Mouse (Mus musculus) spleen, adult 18-20 months (tissue): ENCODE data around the gene Mxd4.
A peak's percentile ranks its signal among the peaks of the same experiment; 100 is the strongest.

Experiments
- DNase-seq, 2 experiments: peaks; one replicate each; pipeline ENCODE4 v3.0.0; 2022; ENCODE audit warnings: mixed read lengths in 2 of 2

Gene Mxd4

DNA sequence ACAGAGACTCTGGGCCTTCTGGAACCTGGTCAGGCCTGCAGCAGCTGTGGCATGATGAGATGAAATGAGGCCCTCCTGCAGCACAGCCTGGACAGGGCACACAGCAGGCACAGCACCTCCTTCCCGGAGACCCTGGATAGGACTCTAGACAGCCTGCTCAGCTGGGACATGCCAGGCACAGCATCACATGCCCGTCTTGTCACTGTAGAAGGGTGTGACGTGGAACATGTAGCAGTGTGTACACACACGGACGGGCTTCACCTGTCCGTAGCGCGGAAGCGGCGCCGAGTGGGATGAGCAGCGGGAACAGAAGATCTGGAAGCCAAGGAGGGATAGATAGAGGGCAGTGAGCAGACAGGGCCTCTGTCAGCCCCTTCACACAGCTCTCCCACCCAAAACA lies 8.3 kb upstream of the Mxd4 start:
- no peak for DNase-seq

DNA sequence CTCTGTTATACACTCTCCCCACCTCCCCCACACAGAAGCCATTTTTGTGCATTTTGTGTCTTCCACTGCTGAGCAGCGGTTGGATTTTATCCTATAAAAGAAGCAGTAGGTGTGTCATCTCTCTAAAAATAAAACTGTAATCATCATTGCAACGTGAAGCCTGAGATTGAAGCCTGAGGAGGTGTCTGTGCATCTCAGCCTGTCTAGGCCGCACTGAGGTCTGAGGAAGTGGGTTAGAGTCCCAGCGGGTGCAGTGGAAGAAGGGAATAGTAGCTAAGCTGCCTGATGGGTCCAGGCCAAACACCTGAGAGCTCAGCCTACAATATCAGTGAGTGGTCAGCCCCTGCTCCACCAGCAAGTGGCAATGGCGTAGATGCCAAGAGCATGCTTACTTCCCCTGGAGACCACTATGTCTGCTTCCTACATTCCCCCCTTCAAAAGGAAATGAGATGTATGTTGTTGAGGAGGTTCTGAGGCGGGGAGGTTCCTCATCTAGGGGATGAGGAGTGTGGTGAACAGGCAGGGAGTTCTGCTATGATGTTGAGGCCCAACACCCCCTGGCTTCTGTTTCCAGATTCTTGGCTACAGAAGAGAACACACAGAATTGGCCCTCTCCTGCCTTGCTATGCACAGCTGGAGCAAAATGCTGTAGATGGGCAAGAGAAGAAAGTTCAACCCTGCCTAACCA lies 7.6 kb upstream of the Mxd4 start:
- DNase-seq = no peak

- no peak for DNase-seq
Measured at GRCm38 (mm10) chr5:34194426-34194825, 6.9 kb upstream of the Mxd4 start.

DNA sequence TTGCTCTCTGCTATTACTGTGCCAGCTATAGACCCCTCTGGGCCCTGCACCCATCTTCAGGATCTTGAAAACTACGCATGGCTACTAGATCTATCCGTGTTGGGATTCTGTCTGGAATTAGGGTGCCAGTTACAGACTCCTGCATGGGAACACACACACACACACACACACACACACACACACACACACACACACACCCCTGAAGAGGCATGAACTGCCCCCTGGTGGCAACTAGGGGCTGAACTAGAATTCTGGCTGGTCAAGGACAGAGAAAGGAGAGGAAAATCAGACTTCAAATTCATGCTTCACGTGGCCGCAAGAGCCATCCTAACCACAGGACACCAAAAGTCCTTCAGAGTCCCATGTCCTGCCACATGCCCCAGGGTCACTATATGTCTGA lies 4.3 kb upstream of the Mxd4 start:
- peak in 1 of 2 experiments; percentile 43 for DNase-seq

- no peak for DNase-seq
Measured at GRCm38 (mm10) chr5:34191021-34191420, 3.5 kb upstream of the Mxd4 start.

GRCm38 (mm10) chr5:34189521-34189920 lies 2.0 kb upstream of the Mxd4 start:
- no peak for DNase-seq

GRCm38 (mm10) chr5:34188856-34189255 lies 1.3 kb upstream of the Mxd4 start:
- peak in 1 of 2 experiments; percentile 39 for DNase-seq

DNA sequence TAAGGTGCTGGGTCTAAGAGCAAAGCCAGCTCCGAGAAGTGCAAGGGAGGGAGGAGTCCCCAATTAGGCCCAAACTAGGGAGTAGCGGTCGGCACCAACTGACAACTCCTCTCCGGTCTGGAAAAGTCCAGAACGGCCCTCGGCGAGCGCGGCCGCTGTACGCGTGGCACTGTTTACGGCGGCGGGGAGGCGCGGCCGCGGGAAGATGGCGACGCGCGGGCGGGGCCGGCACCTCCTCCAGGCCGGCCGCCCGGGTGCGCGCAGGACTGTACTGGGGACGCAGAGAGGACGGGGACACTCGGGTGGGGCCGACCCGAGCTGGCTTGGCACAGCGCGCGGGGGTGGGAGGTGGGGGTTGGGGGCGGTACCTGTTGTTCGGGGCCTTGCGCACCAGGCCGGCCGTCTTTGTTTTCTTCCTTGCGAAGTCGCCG lies 544 bp downstream of the Mxd4 start:
- DNase-seq = peak; percentile 39 to 57

- no peak for DNase-seq
Measured at GRCm38 (mm10) chr5:34186391-34186790, 1.1 kb downstream of the Mxd4 start.

DNA sequence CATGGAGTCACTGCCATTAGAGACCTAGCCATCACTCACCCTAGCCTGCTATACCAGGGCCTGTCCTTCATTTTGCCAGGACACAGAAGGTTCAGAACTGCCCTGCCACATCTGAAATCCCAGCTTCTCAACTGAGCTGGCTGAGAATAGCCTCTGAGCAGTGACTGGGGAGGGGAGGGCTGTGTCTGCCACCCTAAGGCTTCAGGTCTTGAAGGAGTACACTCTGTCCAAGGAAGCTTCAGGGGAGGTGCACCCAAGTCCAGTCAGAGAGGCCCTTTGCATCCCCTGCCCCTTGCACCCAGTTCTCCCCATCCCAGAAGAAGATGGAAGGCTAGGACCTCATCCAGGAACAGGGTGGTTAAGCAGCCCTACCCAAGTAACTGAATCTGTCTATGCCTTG lies 1.7 kb downstream of the Mxd4 start:
- no peak for DNase-seq

DNA sequence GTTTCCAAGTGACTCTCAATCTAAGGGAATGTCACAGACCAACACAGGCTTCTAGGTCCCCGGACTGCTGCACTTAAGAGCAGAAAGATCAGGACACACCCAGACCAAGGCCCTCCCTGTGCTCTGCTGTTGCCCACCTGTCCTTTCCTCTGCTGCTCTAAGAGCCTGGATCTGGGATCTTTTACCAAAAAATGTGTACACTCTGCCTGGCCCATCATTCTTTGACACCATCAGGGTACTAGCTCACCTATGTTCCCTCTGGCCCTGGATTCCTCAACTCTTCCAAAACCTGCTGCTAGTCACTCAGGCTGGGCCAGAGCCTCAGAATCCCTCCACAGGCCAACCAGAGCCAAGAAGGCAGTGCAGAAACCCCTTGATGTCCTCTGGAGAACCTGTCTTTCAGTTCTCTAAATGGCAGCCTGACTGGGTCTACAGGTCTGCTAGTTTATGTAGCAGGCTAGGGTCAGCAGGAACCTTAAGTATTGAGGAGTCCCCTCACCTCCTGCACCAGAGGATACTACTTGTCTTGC lies 2.4 kb downstream of the Mxd4 start:
- no peak for DNase-seq

DNA sequence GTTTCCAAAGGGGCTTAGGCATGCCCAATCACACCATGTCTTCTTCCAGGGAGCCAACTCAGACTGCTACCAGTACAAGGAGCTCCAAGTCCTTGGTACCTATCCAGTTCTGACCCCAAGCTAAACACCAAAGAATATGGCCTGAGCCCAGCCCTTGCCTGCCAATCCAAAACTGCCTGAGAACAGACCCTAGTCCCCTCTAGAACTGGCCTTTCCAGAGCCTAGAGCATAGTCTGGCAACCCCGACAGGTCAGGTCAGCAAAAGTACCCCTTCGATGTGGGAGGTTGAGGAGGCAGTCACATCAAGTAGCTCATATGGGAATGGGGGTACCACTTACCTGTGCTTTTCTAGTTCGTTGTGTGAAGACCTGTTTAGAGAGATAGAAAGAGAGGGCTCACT lies 3.5 kb downstream of the Mxd4 start:
- no peak for DNase-seq

DNA sequence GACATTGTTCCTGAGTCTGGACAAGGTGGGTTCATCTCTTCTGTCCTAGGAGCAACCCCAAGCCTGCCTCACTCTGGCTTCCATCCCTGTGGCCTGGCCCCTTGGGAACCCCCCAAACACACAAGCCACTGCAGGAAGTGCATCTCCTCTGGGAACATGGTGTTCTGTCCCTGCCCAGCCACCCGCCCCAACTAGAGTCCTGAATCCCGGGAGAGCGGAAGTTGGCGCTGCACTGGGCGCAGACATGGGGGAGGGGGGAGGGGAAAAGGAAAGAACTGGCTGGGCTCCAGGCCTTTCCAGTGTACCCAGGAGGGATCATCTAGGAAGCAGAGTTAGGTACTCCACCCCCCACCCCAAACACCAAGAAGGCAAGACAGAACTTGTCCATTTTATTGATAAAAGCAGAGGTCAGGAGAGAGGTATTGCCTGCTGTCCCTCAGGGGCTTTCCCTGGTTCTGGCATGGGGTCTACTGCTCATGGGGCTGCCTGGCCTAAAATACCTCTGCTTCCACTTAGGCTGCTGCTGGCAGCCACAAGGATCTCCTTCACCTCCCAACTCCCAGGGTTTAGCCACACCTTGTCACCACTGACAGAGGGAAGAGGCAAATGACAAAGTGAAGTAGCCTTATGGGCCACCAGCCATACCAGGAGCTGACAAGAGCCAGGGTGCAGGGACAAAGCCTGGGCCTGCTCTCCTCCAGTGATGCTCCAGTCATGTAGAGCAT lies 4.2 kb downstream of the Mxd4 start:
- DNase-seq = no peak

DNA sequence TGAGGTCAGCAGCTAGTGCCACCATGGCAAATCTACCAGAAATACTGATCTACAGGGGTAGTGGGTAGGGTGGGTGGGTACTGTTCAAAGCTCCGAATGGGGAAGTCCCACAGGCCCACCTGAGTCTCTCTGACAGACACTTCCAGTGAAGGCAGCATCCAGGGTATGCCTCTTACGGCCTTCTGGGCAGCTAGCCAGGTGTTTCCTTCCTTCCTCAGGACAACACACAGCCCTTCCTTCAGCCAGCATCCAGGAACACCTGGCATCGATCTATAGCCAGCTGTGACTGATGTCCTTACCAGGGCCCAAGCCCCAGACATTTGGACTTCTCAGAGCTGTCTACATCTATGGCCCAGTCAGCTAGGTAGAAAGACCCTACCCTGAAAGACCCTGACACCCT lies 5.0 kb downstream of the Mxd4 start:
- no peak for DNase-seq

DNA sequence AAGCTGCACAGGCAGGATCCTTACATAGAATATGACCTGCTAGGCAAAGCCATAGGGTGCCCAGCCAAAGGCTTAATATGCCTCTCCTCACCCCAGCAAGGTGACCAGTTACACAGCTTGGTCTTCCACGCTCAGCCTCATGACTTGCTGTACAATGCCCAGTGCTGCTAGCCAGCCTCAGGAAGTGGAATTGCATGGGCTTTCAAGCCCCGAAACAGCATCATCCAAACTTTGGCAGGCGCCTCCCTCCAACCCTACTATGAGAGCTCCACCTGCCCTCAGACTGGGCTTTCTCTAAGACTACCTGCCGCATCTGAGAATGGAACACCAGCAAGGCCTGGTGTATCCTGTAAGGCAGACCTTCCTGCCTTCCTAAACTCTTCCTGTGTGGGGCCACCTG lies 9.7 kb downstream of the Mxd4 start:
- peak in 1 of 2 experiments; percentile 1 for DNase-seq

GRCm38 (mm10) chr5:34177091-34177490 lies 10.4 kb downstream of the Mxd4 start:
- peak in 1 of 2 experiments; percentile 0 for DNase-seq

DNA sequence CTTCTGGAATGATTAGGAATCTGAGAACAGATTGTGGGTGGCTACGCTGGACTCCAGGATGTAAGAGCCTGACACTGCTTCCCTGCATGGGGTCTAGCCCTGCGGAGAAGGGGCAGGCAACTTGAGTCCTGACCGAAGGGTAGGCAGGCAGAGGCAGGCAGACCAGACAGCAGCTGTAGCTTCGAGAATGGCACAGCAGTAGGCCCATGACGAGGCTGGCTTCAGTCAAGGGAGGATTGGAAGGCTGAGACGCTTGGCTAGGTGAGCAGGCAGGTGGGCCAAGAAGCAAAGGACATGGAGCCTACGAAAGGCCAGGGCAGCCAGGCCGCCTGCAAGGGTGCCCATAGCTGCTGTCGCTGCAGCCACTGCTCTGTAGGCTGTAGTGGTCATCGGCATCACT lies 10.8 kb downstream of the Mxd4 start:
- DNase-seq = no peak

- no peak for DNase-seq
Measured at GRCm38 (mm10) chr5:34175403-34175694, 12.2 kb downstream of the Mxd4 start.

- no peak for DNase-seq
Measured at GRCm38 (mm10) chr5:34174550-34175402, 12.7 kb downstream of the Mxd4 start.

DNA sequence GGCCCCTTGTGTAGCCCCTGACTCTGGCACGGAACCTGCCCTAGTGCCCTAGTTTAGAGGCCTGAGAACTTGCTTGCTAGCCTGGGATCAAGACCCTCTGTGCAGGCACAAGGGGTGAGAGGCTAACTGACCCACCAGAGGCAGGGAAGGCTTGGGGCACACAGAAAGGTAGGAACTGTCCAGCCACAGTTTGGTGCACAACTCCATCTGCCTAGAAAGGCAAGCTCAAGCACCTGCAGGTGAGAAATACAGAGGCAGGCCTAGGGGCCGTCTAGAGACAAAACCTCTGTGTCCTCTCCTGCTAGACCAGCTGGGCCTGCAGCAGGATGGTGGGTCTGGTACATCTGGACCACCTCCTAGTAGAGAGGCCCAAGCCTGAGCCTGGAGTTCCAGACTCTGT lies 13.5 kb downstream of the Mxd4 start:
- no peak for DNase-seq

DNA sequence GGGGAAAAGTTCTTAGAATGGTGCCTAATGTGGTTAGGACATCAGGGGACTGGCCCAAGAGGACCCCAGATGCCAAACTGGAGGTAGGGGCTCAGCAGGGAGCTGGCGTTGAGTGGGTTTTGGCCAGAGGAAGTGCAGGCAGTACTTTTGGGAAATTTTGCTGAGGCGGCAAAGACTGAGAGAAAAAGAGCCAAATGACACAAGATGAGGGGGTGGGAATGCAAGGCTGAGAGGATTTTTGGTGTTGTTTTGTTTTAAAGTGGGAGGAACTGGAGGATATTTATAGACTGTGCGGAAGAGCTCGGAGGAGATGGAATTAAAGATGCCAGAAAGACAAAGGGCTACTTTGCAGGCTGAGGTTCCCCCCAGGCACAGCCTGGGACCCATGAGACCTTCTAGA lies 16.8 kb downstream of the Mxd4 start:
- peak in 1 of 2 experiments; percentile 6 for DNase-seq

DNA sequence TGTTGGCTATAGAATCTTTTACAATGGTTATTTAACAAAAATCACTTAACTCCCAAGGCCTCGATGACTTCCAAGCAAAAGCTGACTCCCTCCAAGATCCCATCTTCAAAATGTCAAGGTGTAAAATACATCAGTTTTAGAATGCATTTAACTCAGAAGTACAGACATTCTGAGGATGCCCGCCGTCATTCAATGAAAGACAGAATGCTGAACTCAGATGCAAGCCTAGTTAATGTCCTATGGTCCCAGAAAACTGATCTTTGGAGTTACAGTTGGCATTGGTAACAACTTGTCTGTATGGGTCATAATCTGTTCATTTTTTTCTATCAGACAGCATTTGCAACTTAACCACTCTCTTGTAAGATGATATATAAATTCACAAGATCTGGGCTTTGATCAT lies 17.6 kb downstream of the Mxd4 start:
- no peak for DNase-seq
